Mouse (Mus musculus) MEL (cell line): ENCODE measurements at regions not wholly inside any gene's neighbourhood (a gene's known extent, or its start where the extent isn't known, plus 50 kb on each side); places are given as distances from the start of the nearest gene placed in this dataset.

Experiments
- DNase-seq: peaks from one replicate; pipeline ENCODE4 v3.0.0; 2011; ENCODE audit warnings: low read depth, low spot score
- H3K27ac ChIP-seq: 2 replicates; pipeline ENCODE4 v1.5.1; 2012; ENCODE audit warnings: low read depth, mild to moderate bottlenecking, control low read depth, low read length, moderate library complexity; ENCODE audit not compliant: control insufficient read depth
- H3K27me3 ChIP-seq, 2 experiments: fragments of 150-350 bp in 1 of 2; sonication (generic) in 1 of 2; 2 replicates each; pipeline ENCODE4 v1.6.1; 2012; ENCODE audit warnings: low read length in 2 of 2, mild to moderate bottlenecking in 2 of 2, improper control_type of control experiment in 1 of 2, moderate library complexity in 1 of 2; ENCODE audit not compliant: insufficient read depth in 2 of 2, control insufficient read depth in 1 of 2
- H3K36me3 ChIP-seq, 2 experiments: 2 replicates each; pipeline ENCODE4 v1.6.1; 2012 to 2014; ENCODE audit warnings: low read length in 2 of 2, improper control_type of control experiment in 1 of 2, inconsistent platforms in 1 of 2, mild to moderate bottlenecking in 1 of 2; ENCODE audit not compliant: insufficient read depth in 2 of 2, control insufficient read depth in 1 of 2
- H3K4me1 ChIP-seq, 2 experiments: fragments of 150-350 bp in 1 of 2; sonication (generic) in 1 of 2; 2 replicates each; pipeline ENCODE4 v1.6.1; 2012; ENCODE audit warnings: low read length in 2 of 2, improper control_type of control experiment in 1 of 2, mild to moderate bottlenecking in 1 of 2; ENCODE audit not compliant: insufficient read depth in 2 of 2, control insufficient read depth in 1 of 2
- H3K4me3 ChIP-seq, 2 experiments: fragments of 150-350 bp in 1 of 2; sonication (generic) in 1 of 2; 2 replicates each; pipeline ENCODE4 v1.5.1; 2012; ENCODE audit warnings: low read depth in 2 of 2, low read length in 2 of 2, mild to moderate bottlenecking in 2 of 2, moderate library complexity in 2 of 2, control low read depth in 1 of 2, improper control_type of control experiment in 1 of 2; ENCODE audit not compliant: control insufficient read depth in 1 of 2, insufficient read depth in 1 of 2
- H3K79me2 ChIP-seq: 2 replicates; pipeline ENCODE4 v1.6.1; 2012; ENCODE audit warnings: mild to moderate bottlenecking, low read length, moderate library complexity; ENCODE audit not compliant: control insufficient read depth, poor library complexity, insufficient read depth
- H3K9ac ChIP-seq: 2 replicates; pipeline ENCODE4 v1.6.1; 2012; ENCODE audit warnings: low read depth, mild to moderate bottlenecking, control low read depth, low read length, moderate library complexity; ENCODE audit not compliant: control insufficient read depth, poor library complexity, severe bottlenecking
- H3K9me3 ChIP-seq: fragments of 150-350 bp; sonication (generic); replicated peaks from 2 replicates; pipeline ENCODE4 v1.6.1; 2012; ENCODE audit warnings: mild to moderate bottlenecking, low read length, improper control_type of control experiment, moderate library complexity; ENCODE audit not compliant: insufficient read depth
- BHLHE40 ChIP-seq: IDR thresholded peaks from 2 replicates; pipeline ENCODE4 v1.6.1; 2012; ENCODE audit warnings: low read depth, mild to moderate bottlenecking, inconsistent platforms, low read length, improper control_type of control experiment, borderline replicate concordance
- CHD1 ChIP-seq: IDR thresholded peaks from 2 replicates; pipeline ENCODE4 v1.6.1; 2012; ENCODE audit warnings: low read depth, mild to moderate bottlenecking, inconsistent platforms, low read length, improper control_type of control experiment
- CHD2 ChIP-seq: IDR thresholded peaks from 2 replicates; pipeline ENCODE4 v1.6.1; 2011; ENCODE audit warnings: low read length, improper control_type of control experiment
- ELF1 ChIP-seq: IDR thresholded peaks from 2 replicates; pipeline ENCODE4 v1.6.1; 2014; ENCODE audit warnings: low read depth, mild to moderate bottlenecking, inconsistent platforms, low read length, improper control_type of control experiment, moderate library complexity
- EP300 ChIP-seq, 2 experiments: IDR thresholded peaks; 2 replicates each; pipeline ENCODE4 v1.6.1; 2011; ENCODE audit warnings: improper control_type of control experiment in 2 of 2, low read length in 2 of 2, low read depth in 1 of 2, mild to moderate bottlenecking in 1 of 2
- ETS1 ChIP-seq: IDR thresholded peaks from 2 replicates; pipeline ENCODE4 v1.6.1; 2012; ENCODE audit warnings: low read depth, mild to moderate bottlenecking, inconsistent platforms, low read length, improper control_type of control experiment, moderate library complexity
- GABPA ChIP-seq: IDR thresholded peaks from 2 replicates; pipeline ENCODE4 v1.6.1; 2012; ENCODE audit warnings: low read depth, mild to moderate bottlenecking, inconsistent platforms, low read length, improper control_type of control experiment, moderate library complexity
- GATA1 ChIP-seq: IDR thresholded peaks from 2 replicates; pipeline ENCODE4 v1.6.1; 2011; ENCODE audit warnings: low read depth, low read length, improper control_type of control experiment
- MAX ChIP-seq: IDR thresholded peaks from 2 replicates; pipeline ENCODE4 v1.6.1; 2011; ENCODE audit warnings: low read length, improper control_type of control experiment
- MEF2A ChIP-seq: IDR thresholded peaks from 2 replicates; pipeline ENCODE4 v1.6.1; 2014; ENCODE audit warnings: low read depth, mild to moderate bottlenecking, inconsistent platforms, low read length, improper control_type of control experiment; ENCODE audit not compliant: poor library complexity, insufficient replicate concordance, severe bottlenecking; ENCODE audit errors: extremely low read depth
- MYB ChIP-seq: IDR thresholded peaks from 2 replicates; pipeline ENCODE4 v1.6.1; 2011; ENCODE audit warnings: mild to moderate bottlenecking, low read depth, low read length, improper control_type of control experiment
- NELFE ChIP-seq: IDR thresholded peaks from 2 replicates; pipeline ENCODE4 v1.6.1; 2011; ENCODE audit warnings: low read depth, low read length, improper control_type of control experiment
- NRF1 ChIP-seq: IDR thresholded peaks from 2 replicates; pipeline ENCODE4 v1.6.1; 2014; ENCODE audit warnings: low read depth, mild to moderate bottlenecking, inconsistent platforms, low read length, improper control_type of control experiment, moderate library complexity; ENCODE audit not compliant: poor library complexity, insufficient read depth, severe bottlenecking
- RCOR1 ChIP-seq: IDR thresholded peaks from 2 replicates; pipeline ENCODE4 v1.6.1; 2012; ENCODE audit warnings: low read depth, mild to moderate bottlenecking, inconsistent platforms, low read length, improper control_type of control experiment
- SIN3A ChIP-seq: IDR thresholded peaks from 2 replicates; pipeline ENCODE4 v1.6.1; 2012; ENCODE audit warnings: low read length, improper control_type of control experiment, inconsistent platforms
- TCF12 ChIP-seq: IDR thresholded peaks from 2 replicates; pipeline ENCODE4 v1.6.1; 2014; ENCODE audit warnings: low read depth, mild to moderate bottlenecking, inconsistent platforms, low read length, improper control_type of control experiment, moderate library complexity
- ZKSCAN1 ChIP-seq: IDR thresholded peaks from 2 replicates; pipeline ENCODE4 v1.6.1; 2012; ENCODE audit warnings: low read depth, mild to moderate bottlenecking, inconsistent platforms, low read length, improper control_type of control experiment, moderate library complexity
- ZMIZ1 ChIP-seq: IDR thresholded peaks from 2 replicates; pipeline ENCODE4 v1.6.1; 2012; ENCODE audit warnings: low read depth, mild to moderate bottlenecking, inconsistent platforms, low read length, improper control_type of control experiment, moderate library complexity

DNA sequence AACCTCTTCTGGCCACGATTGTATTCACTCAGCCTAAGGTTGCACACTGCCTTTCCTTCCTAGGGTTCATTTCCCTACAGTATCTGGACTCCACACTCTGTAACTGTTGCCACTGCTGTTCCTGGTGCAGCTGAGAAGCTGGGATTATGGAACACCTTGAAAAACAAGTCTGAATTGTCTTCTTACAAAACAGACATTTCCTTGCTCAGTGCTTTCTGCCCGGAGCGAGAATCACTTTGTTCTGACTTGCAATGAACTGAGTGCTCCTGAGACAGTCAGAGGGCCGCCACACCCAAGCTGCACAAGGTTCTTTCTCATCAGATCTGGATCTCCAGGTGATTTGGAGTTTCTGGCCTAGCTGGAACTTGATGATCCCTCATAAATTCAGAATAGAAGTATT, 183.0 kb upstream of the Dio2 start:
- no peak overlapping the region for H3K27ac ChIP-seq
- no peaks in the 10 kb centered on the region for H3K36me3 ChIP-seq
- TF ChIP-seq NELFE = no peak
- no peak for TF ChIP-seq EP300 (IDR thresholded peaks at IDR 0.05; ENCODE audit: low read depth in 1 of 2, low read length in 2 of 2)
- no peak for TF ChIP-seq SIN3A
- TF ChIP-seq MAX = no peak
- TF ChIP-seq ETS1 = no peak
- no peak for TF ChIP-seq GABPA
- TF ChIP-seq CHD1 = no peak
- no peak for TF ChIP-seq ZMIZ1
- no peak for TF ChIP-seq CHD2
- TF ChIP-seq GATA1 = no peak
- TF ChIP-seq BHLHE40 = no peak
- no peak for TF ChIP-seq ELF1
- TF ChIP-seq TCF12 = no peak
- no peak for TF ChIP-seq NRF1
- no peak for TF ChIP-seq MEF2A
- TF ChIP-seq ZKSCAN1 = no peak
- no peak for TF ChIP-seq RCOR1

DNA sequence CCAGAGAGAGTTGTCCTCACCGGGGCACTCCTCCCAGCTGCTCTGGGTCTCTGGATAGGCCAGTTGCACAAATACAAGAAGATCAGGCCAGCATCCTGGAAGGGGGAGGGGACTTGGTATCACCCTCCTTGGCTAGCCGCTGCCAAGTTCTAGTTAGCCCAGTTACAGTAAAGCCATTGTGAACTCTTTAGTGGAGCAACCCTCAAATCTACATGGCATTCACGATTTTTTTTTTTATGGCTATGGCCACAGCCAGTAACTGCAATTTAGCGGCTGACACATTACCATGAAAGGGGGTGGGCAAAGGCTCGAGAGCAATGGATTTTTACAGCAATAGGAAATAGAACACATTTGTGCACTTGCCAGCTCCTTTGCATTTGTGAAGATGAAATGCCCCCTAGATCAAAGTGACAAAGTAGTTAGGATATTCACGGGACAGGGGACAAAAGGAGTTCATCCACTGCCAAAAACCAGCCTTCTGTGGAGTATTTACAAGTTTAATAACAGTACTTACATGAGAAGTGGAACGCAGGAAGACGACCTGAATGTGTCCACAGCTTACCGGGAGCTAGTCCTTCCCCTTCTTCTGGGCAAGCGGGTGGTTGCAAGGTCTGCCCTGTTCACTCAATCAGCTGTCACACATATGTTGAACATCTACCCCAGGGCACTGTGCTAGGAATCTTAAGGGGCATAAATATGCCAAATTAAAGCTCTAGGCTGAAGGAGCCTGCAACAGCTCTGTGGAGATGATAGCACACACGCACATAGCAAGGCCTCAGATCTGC, 177.9 kb upstream of the Dio2 start:
- Histone ChIP-seq H3K9ac (no peak overlapping the region), H3K27me3 (no peaks in the 10 kb centered on the region), H3K4me3 (no peak overlapping the region), H3K36me3 (no peaks in the 10 kb centered on the region), H3K9me3 (no peaks in the 10 kb centered on the region), H3K4me1 (no peaks in the 10 kb centered on the region), H3K79me2 (no peaks in the 10 kb centered on the region), H3K27ac (no peak overlapping the region)
- DNase-seq = no peak
- TF ChIP-seq MYB = no peak

More for the DNA sequence above, 183.0 kb upstream of the Dio2 start:
- Histone ChIP-seq H3K9me3 (no peaks in the 10 kb centered on the region), H3K79me2 (no peaks in the 10 kb centered on the region), H3K4me3 (no peak overlapping the region), H3K27me3 (no peaks in the 10 kb centered on the region), H3K4me1 (no peaks in the 10 kb centered on the region), H3K9ac (no peak overlapping the region)
- no peak for DNase-seq
